Mouse (Mus musculus) heart, adult 2 months (tissue): ENCODE data around the gene Gm44965. TPM values are rescaled to one million over a fixed set of nuclear protein-coding genes. Genes with fewer than 3 reads are reported as not detected.

Experiments
- DNase-seq, 2 experiments: peaks; one replicate each; pipeline ENCODE4 v3.0.0; 2021
- H3K27ac ChIP-seq: fragments of 200-600 bp; 2 replicates; pipeline ENCODE4 v1.8.1; 2022
- H3K27me3 ChIP-seq: fragments of 200-500 bp; 2 replicates; pipeline ENCODE4 v1.6.1; 2012; ENCODE audit warnings: mild to moderate bottlenecking, low read length, inconsistent platforms, mixed read lengths; ENCODE audit not compliant: control insufficient read depth, insufficient read depth
- H3K36me3 ChIP-seq: fragments of 200-500 bp; 2 replicates; pipeline ENCODE4 v1.6.1; 2012; ENCODE audit warnings: low read length, inconsistent platforms; ENCODE audit not compliant: control insufficient read depth, insufficient read depth
- H3K4me1 ChIP-seq: fragments of 200-500 bp; 2 replicates; pipeline ENCODE4 v1.6.1; 2011; ENCODE audit warnings: low read length; ENCODE audit not compliant: control insufficient read depth, insufficient read depth
- H3K4me3 ChIP-seq: fragments of 200-600 bp; 2 replicates; pipeline ENCODE4 v1.8.1; 2022
- H3K79me2 ChIP-seq: fragments of 200-500 bp; replicated peaks from 2 replicates; pipeline ENCODE4 v1.6.1; 2012; ENCODE audit warnings: mild to moderate bottlenecking, inconsistent platforms, low read length, moderate library complexity, mixed read lengths; ENCODE audit not compliant: control insufficient read depth, insufficient read depth
- H3K9ac ChIP-seq: fragments of 200-500 bp; 2 replicates; pipeline ENCODE4 v1.6.1; 2012; ENCODE audit warnings: low read depth, mild to moderate bottlenecking, control low read depth, inconsistent platforms, low read length, mixed read lengths
- CTCF ChIP-seq: fragments of 200-600 bp; IDR thresholded peaks from 2 replicates; pipeline ENCODE4 v1.8.1; 2022; ENCODE audit warnings: antibody characterized with exemption, mild to moderate bottlenecking, moderate library complexity
- EP300 ChIP-seq: fragments of 200-500 bp; IDR thresholded peaks from 2 replicates; pipeline ENCODE4 v1.6.1; 2011; ENCODE audit warnings: low read depth, low read length, control low read depth; ENCODE audit not compliant: insufficient read depth
- POLR2A ChIP-seq: fragments of 200-500 bp; IDR thresholded peaks from 2 replicates; pipeline ENCODE4 v1.6.1; 2011; ENCODE audit warnings: mild to moderate bottlenecking, low read depth, low read length, control low read depth; ENCODE audit not compliant: insufficient read depth
- WGBS: fragments of 180-500 bp; shearing (Covaris S2); methylation state at CpG from one replicate; pipeline ENCODE4 v1.1.7; 2018; 5-methylcytosine and 5-hydroxymethylcytosine counted together
- intact Hi-C: fragments of 180-260 bp; cut with DNase I; formaldehyde crosslinking; loops from one replicate; pipeline ENCODE4 v1.15.1; 2025
- long read RNA-seq: library from polyadenylated mRNA; stranded (forward); transcript quantifications from one replicate; pipeline ENCODE4 v2.0.0, GENCODE M21; 2021
- polyA plus RNA-seq: library from polyadenylated mRNA; depleted of rRNA; stranded (reverse); fragments of >200 nt; gene quantifications from 2 replicates; pipeline ENCODE4 v1.2.3, GENCODE M21; 2012; rRNA removed
- total RNA-seq, 2 experiments: library from RNA; stranded (reverse); gene quantifications; 2 replicates each; pipeline ENCODE4 v1.2.3; 2021

The Gm44965 gene
- total RNA-seq (not detected), polyA plus RNA-seq (not detected in 2 replicates)
- long read RNA-seq: 0 reads

GRCm38 (mm10) chr6:48593158-48594042 lies at the start of gene Gm44965, which contains the start of gene Repin1:
Gene Gm44965, plus strand, starts transcription at chr6:48593941.
Gene Repin1, plus strand, starts transcription at chr6:48593883.
- 8% methylated on average over 45 of the region's 45 CpGs for WGBS
- DNase-seq: peak; percentile 95 to 98
- H3K4me3 ChIP-seq: peak within 1 kb of the TSS; percentile 96
- H3K9ac ChIP-seq: peak within 1 kb of the TSS; percentile 90
- peak within 1 kb of the TSS; percentile 94 for H3K27ac ChIP-seq
- H3K36me3 ChIP-seq: no peaks in the 10 kb centered on the region
- intact Hi-C loops: no loop called here
- H3K4me1 ChIP-seq: peaks cover 2% of the 10 kb centered on the region; the same call in 1 of the 2 replicates
- peaks cover 4% of the 10 kb centered on the region; the same call in 1 of the 2 replicates for H3K79me2 ChIP-seq
- H3K27me3 ChIP-seq: no peaks in the 10 kb centered on the region
- peak; percentile 83 for TF ChIP-seq CTCF
- TF ChIP-seq POLR2A: peak; percentile 62
- no peak for TF ChIP-seq EP300

- intact Hi-C loops: no loop called here
- Histone ChIP-seq H3K4me1 (peaks cover 3% of the 10 kb centered on the region), H3K36me3 (no peaks in the 10 kb centered on the region), H3K9ac (no peak overlapping the region), H3K27me3 (no peaks in the 10 kb centered on the region), H3K4me3 (no peak overlapping the region), H3K79me2 (no peaks in the 10 kb centered on the region), H3K27ac (no peak overlapping the region)
- DNase-seq: no peak
- 50% methylated on average over 5 of the region's 5 CpGs for WGBS
- no peak for TF ChIP-seq POLR2A
- no peak for TF ChIP-seq CTCF
- TF ChIP-seq EP300: no peak
These were observed 48.5 kb upstream of the Gm44965 start for GRCm38 (mm10) chr6:48545251-48545650.

- Histone ChIP-seq H3K27ac (peak overlapping the region; percentile 65), H3K27me3 (no peaks in the 10 kb centered on the region), H3K36me3 (no peaks in the 10 kb centered on the region), H3K4me1 (peaks cover 3% of the 10 kb centered on the region), H3K79me2 (no peaks in the 10 kb centered on the region), H3K4me3 (no peak overlapping the region), H3K9ac (no peak overlapping the region)
- intact Hi-C loops: no loop called here
- WGBS: 42% methylated on average over 1 of the region's 1 CpGs
- TF ChIP-seq POLR2A (no peak), CTCF (peak; percentile 53), EP300 (no peak)
- peak in 1 of 2 experiments; percentile 47 for DNase-seq
These were observed 47.5 kb upstream of the Gm44965 start for GRCm38 (mm10) chr6:48546271-48546670.

- Histone ChIP-seq H3K27me3 (no peaks in the 10 kb centered on the region), H3K4me3 (no peak overlapping the region), H3K79me2 (no peaks in the 10 kb centered on the region), H3K4me1 (peaks cover 3% of the 10 kb centered on the region), H3K27ac (peak overlapping the region; percentile 65), H3K36me3 (no peaks in the 10 kb centered on the region), H3K9ac (0 out of 2 replicates have a peak overlapping the region, but pooled peaks have one; percentile 12)
- 56% methylated on average over 4 of the region's 4 CpGs for WGBS
- intact Hi-C loops: no loop called here
- DNase-seq: peak; percentile 33 to 62
- TF ChIP-seq EP300 (no peak), POLR2A (no peak), CTCF (no peak)
These were observed 46.9 kb upstream of the Gm44965 start for GRCm38 (mm10) chr6:48546858-48547257.

GRCm38 (mm10) chr6:48548314-48548713 lies 45.4 kb upstream of the Gm44965 start:
- Histone ChIP-seq H3K79me2 (no peaks in the 10 kb centered on the region), H3K36me3 (no peaks in the 10 kb centered on the region), H3K27me3 (no peaks in the 10 kb centered on the region), H3K4me1 (peaks cover 3% of the 10 kb centered on the region), H3K4me3 (no peak overlapping the region), H3K9ac (no peak overlapping the region), H3K27ac (no peak overlapping the region)
- DNase-seq: no peak
- 85% methylated on average over 6 of the region's 6 CpGs for WGBS
- no peak for TF ChIP-seq POLR2A
- TF ChIP-seq EP300: no peak
- TF ChIP-seq CTCF: no peak
- intact Hi-C loops: no loop called here

- H3K27ac ChIP-seq: no peak overlapping the region
- no peak overlapping the region for H3K9ac ChIP-seq
These were observed 40.8 kb upstream of the Gm44965 start for GRCm38 (mm10) chr6:48552918-48553317.

More at GRCm38 (mm10) chr6:48552918-48553317, 40.8 kb upstream of the Gm44965 start:
- no peaks in the 10 kb centered on the region for H3K79me2 ChIP-seq
- intact Hi-C loops: loop anchor here (5.0 kb wide), 1 partner anchor 106 kb away; the partner anchor contains the start of genes Sspo and Zfp467
- no peaks in the 10 kb centered on the region for H3K36me3 ChIP-seq
- no peak overlapping the region for H3K4me3 ChIP-seq
- TF ChIP-seq EP300: no peak
- TF ChIP-seq CTCF: no peak
- TF ChIP-seq POLR2A: no peak
- peaks cover 6% of the 10 kb centered on the region for H3K4me1 ChIP-seq
- WGBS: 65% methylated on average over 4 of the region's 4 CpGs
- no peaks in the 10 kb centered on the region for H3K27me3 ChIP-seq
- peak; percentile 19 to 34 for DNase-seq
